Mouse (Mus musculus) heart, embryonic 16.5 days (tissue): Measurements from ENCODE around the gene Inafm1. TPM values are rescaled to one million over a fixed set of nuclear protein-coding genes. Genes with fewer than 3 reads are reported as not detected.

Source experiments
- ATAC-seq: fragments of 200-750 bp; cut with Nextera tagmentation; replicated peaks from 2 replicates; pipeline ENCODE4 v1.8.0; 2017; ENCODE audit warnings: moderate number of reproducible peaks; ENCODE audit not compliant: insufficient read depth, low FRiP score; ENCODE audit errors: extremely low read depth
- H3K27ac ChIP-seq: fragments of 300-500 bp; sonication (generic); 2 replicates; pipeline ENCODE4 v1.5.1; 2014; ENCODE audit warnings: mild to moderate bottlenecking, low read length, control low read depth, moderate library complexity
- H3K27me3 ChIP-seq: fragments of 300-500 bp; sonication (generic); 2 replicates; pipeline ENCODE4 v1.6.1; 2014; ENCODE audit warnings: low read length, mixed read lengths; ENCODE audit not compliant: control insufficient read depth, insufficient read depth
- H3K36me3 ChIP-seq: fragments of 300-500 bp; sonication (generic); 2 replicates; pipeline ENCODE4 v1.6.1; 2014; ENCODE audit not compliant: control insufficient read depth, insufficient read depth
- H3K4me1 ChIP-seq: fragments of 300-500 bp; sonication (generic); 2 replicates; pipeline ENCODE4 v1.6.1; 2014; ENCODE audit warnings: low read length, mixed read lengths; ENCODE audit not compliant: control insufficient read depth, insufficient read depth
- H3K4me2 ChIP-seq: fragments of 300-500 bp; sonication (generic); 2 replicates; pipeline ENCODE4 v1.6.1; 2014; ENCODE audit warnings: low read depth, mild to moderate bottlenecking, control low read depth, low read length
- H3K4me3 ChIP-seq: fragments of 300-500 bp; sonication (generic); 2 replicates; pipeline ENCODE4 v1.5.1; 2014; ENCODE audit warnings: mild to moderate bottlenecking, control low read depth, low read length
- H3K9ac ChIP-seq: fragments of 300-500 bp; sonication (generic); 2 replicates; pipeline ENCODE4 v1.6.1; 2014; ENCODE audit warnings: low read length, control low read depth
- H3K9me3 ChIP-seq: fragments of 300-500 bp; sonication (generic); replicated peaks from 2 replicates; pipeline ENCODE4 v1.6.1; 2016; ENCODE audit warnings: low read length; ENCODE audit not compliant: control insufficient read depth
- WGBS: fragments of 180-500 bp; shearing (Covaris S2); extraction: QIAGEN DNeasy Blood & Tissue Kit; methylation state at CpG from one replicate; pipeline ENCODE4 v1.1.7; 2014; 5-methylcytosine and 5-hydroxymethylcytosine counted together
- polyA plus RNA-seq: library from polyadenylated mRNA; unstranded; fragments of >200 nt; fragmentation: Nextera tagmentation; extraction: Ambion mirVana; gene quantifications from 2 replicates; pipeline ENCODE4 v1.2.1, GENCODE M21; 2015

Gene Inafm1
- polyA plus RNA-seq, 1 experiment from 2014 or later = 6.9 TPM

DNA sequence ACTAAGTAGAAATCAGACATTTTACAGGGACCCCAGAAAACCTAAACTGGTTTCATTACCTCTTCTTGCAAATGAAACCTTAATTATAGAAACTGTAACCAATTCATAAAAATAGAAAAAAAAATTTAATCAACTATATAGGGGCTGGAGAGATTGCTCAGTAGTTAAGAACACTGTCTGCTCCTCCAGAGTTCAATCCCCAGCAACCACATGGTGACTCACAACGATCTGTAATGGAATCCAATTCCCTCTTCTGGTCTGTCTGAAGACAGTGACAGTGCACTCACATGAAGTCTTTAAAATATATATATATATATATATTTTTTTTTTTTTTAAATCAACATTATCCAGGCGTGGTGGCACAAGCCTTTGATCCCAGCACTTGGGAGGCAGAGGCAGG lies 13.6 kb upstream of the Inafm1 start:
- H3K27ac ChIP-seq = peak overlapping the region; percentile 98
- no peak for ATAC-seq
- H3K4me3 ChIP-seq = peak overlapping the region; percentile 78
- H3K9ac ChIP-seq = peak overlapping the region; percentile 85
- H3K4me1 ChIP-seq = peaks cover 4% of the 10 kb centered on the region; the same call in 1 of the 2 replicates
- H3K27me3 ChIP-seq = no peaks in the 10 kb centered on the region
- 79% methylated on average over 2 of the region's 2 CpGs for WGBS
- peak overlapping the region; percentile 58 for H3K4me2 ChIP-seq
- H3K36me3 ChIP-seq = peaks cover 18% of the 10 kb centered on the region
- H3K9me3 ChIP-seq = no peaks in the 10 kb centered on the region

DNA sequence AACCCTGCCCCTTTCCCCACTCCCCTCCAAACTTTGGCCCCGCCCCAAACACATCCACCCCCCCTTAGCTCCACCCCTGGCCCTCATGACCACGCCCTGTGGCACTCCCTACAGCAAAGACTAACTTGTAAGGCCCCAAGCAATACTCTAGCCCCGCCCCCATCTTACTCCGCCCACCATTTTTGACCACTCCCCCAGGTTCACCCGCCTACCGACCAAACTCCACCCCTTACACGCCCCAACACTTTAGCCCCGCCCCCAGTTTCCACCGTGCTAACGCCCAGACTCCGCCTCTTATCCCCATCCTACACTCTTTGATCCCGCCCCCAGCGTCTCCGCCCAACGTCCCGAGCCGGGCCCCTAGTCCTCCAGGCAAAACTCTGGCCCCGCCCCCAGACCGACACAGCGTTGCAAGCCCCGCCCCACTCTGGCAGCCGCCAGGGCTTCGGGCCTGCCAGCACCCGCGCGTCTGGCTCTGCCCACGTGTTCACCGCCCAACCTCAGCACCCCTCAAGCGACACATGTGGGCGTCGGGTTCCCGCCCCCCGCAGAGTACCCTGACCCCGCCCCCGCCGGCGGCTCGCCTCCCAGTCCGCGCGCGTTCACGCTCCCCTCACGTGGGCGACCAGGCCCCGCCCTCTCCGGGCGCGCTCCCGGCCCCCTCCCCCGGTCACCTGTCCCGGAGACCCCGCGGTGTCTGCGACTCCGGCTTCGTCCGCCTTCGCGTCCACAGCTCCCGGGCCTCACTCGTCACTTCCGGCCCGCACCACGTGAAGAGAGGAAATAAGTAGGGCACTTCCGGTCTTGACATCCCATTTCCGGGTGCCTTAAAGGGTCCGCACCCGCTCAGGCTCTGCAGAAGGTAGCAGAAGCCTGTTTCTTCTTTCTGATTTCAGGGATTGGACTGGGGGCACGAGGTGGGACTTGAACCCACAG lies 12.9 kb upstream of the Inafm1 start, which contains the start of gene Ccdc9:
Gene Ccdc9, minus strand, starts transcription at position 770 of the 936 bp plus-strand sequence.
- H3K36me3 ChIP-seq = peaks cover 19% of the 10 kb centered on the region
- no peaks in the 10 kb centered on the region for H3K9me3 ChIP-seq
- H3K4me1 ChIP-seq = peaks cover 4% of the 10 kb centered on the region; the same call in 1 of the 2 replicates
- H3K4me2 ChIP-seq = peak within 1 kb of the TSS; percentile 58
- ATAC-seq = peak; percentile 90
- peak within 1 kb of the TSS; percentile 78 for H3K4me3 ChIP-seq
- H3K9ac ChIP-seq = peak within 1 kb of the TSS; percentile 85
- H3K27me3 ChIP-seq = no peaks in the 10 kb centered on the region
- under 1% methylated on average over 63 of the region's 70 CpGs for WGBS
- peak within 1 kb of the TSS; percentile 98 for H3K27ac ChIP-seq

- ATAC-seq = peak; percentile 25
- peak overlapping the region; percentile 58 for H3K4me2 ChIP-seq
- peaks cover 25% of the 10 kb centered on the region for H3K36me3 ChIP-seq
- H3K27me3 ChIP-seq = no peaks in the 10 kb centered on the region
- no peaks in the 10 kb centered on the region for H3K9me3 ChIP-seq
- WGBS = 5% methylated on average over 14 of the region's 14 CpGs
- H3K4me3 ChIP-seq = peak overlapping the region; percentile 78
- peak overlapping the region; percentile 98 for H3K27ac ChIP-seq
- H3K9ac ChIP-seq = 0 out of 2 replicates have a peak overlapping the region, but pooled peaks have one; percentile 23
- peaks cover 4% of the 10 kb centered on the region; the same call in 1 of the 2 replicates for H3K4me1 ChIP-seq
Observed at GRCm38 (mm10) chr7:16285450-16286025, 12.1 kb upstream of the Inafm1 start.

DNA sequence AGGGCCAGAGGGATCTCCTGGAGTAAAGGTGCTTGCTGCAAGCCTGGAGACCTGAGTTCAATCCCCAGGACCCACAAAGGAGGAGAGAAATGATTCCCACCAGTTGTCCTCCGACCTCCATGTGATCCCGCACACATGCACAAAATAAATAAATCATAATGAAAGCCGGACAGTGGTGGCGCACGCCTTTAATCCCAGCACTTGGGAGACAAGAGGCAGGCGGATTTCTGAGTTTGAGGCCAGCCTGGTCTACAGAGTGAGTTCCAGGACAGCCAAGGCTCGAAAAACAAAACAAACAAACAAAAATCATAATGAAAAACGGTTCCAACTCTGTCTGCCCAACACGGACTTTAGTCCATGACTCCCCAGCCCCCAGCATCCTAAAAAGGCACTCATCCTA lies 11.5 kb upstream of the Inafm1 start:
- Histone ChIP-seq H3K4me2 (peak overlapping the region; percentile 58), H3K9ac (no peak overlapping the region), H3K27me3 (no peaks in the 10 kb centered on the region), H3K4me1 (peaks cover 4% of the 10 kb centered on the region; the same call in 1 of the 2 replicates), H3K27ac (peak overlapping the region; percentile 98), H3K4me3 (peak overlapping the region; percentile 78), H3K9me3 (no peaks in the 10 kb centered on the region), H3K36me3 (peaks cover 28% of the 10 kb centered on the region)
- ATAC-seq = no peak
- 68% methylated on average over 9 of the region's 9 CpGs for WGBS

DNA sequence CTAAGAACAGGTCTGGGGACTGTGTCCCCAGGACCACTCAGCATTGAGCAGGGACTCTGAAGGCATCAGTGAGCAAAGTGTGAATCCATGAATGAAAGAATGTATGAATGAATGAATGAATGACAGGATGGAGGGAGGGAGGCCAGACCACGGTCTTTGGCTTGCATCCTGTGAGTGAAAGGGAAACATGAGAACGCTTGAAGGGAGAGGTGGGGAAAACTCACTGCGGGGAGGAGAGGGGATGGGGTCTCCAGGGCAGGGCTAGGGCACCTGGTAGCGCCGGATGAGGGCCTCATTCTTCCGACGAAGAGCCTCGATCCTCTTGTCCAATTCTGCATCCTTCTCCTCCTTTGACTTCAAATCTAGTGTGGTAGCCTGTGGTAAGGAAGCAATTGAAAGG lies 10.6 kb upstream of the Inafm1 start:
- Histone ChIP-seq H3K4me1 (peaks cover 4% of the 10 kb centered on the region; the same call in 1 of the 2 replicates), H3K4me3 (no peak overlapping the region), H3K36me3 (peaks cover 28% of the 10 kb centered on the region), H3K27me3 (no peaks in the 10 kb centered on the region), H3K9me3 (no peaks in the 10 kb centered on the region), H3K27ac (no peak overlapping the region), H3K9ac (no peak overlapping the region), H3K4me2 (no peak overlapping the region)
- 90% methylated on average over 8 of the region's 8 CpGs for WGBS
- ATAC-seq = no peak

GRCm38 (mm10) chr7:16282334-16282733 lies 8.9 kb upstream of the Inafm1 start:
- no peak for ATAC-seq
- H3K36me3 ChIP-seq = peaks cover 38% of the 10 kb centered on the region
- no peak overlapping the region for H3K4me2 ChIP-seq
- no peaks in the 10 kb centered on the region for H3K27me3 ChIP-seq
- peaks cover 4% of the 10 kb centered on the region; the same call in 1 of the 2 replicates for H3K4me1 ChIP-seq
- 84% methylated on average over 13 of the region's 13 CpGs for WGBS
- H3K9ac ChIP-seq = no peak overlapping the region
- H3K4me3 ChIP-seq = no peak overlapping the region
- no peaks in the 10 kb centered on the region for H3K9me3 ChIP-seq
- no peak overlapping the region for H3K27ac ChIP-seq

- WGBS = 89% methylated on average over 11 of the region's 11 CpGs
- Histone ChIP-seq H3K9me3 (no peaks in the 10 kb centered on the region), H3K9ac (no peak overlapping the region), H3K4me2 (no peak overlapping the region), H3K27me3 (no peaks in the 10 kb centered on the region), H3K36me3 (peaks cover 54% of the 10 kb centered on the region), H3K27ac (no peak overlapping the region), H3K4me1 (peaks cover 3% of the 10 kb centered on the region; the same call in 1 of the 2 replicates), H3K4me3 (no peak overlapping the region)
- no peak for ATAC-seq
Observed at GRCm38 (mm10) chr7:16280721-16281120, 7.3 kb upstream of the Inafm1 start.

DNA sequence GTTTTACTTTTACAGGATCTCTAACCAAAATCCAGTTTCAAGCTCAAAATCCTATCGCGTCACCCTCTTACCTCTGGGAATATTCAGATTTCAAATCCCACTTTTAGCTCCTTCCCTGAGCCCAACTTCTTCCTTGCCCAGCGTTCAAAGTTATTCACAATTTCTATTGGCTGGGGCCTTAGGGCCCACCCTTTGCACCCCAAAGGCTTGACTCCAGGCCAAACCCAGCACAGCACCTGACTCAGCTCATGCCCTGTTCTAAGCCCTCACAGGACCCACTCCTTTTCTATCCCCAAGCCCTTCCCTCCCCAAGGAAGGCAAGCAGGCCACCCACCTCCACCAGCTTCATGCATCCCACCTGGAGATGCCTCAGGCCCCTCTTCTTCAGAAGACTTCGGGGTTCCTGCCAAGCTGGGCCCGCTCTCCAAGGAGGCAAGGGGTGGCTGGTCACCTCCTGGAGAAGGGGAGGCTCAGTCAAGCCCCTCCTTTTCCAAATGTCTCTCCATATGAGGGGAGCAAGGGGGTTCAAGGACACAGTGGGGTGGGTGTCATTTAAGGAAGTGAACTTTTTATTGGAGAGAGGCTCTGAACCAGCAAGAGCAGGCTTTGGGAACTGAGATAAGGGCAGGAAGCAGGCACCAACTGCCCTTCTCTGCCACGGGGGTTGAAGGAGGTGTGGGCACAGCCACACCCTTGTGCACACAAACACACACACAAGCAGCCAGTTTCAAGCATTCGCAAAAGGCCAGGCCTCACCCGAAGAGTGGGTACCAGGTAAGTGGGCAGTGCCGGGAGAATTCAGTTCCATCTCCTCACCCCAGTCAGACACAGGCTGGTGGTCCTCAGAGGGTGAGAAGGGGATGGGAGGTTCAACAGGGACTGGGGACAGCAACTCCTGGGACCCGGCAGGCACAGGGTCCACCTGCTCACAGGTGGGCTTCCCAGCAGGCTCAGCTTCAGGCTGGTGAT lies 1.8 kb upstream of the Inafm1 start:
- no peak overlapping the region for H3K27ac ChIP-seq
- H3K4me1 ChIP-seq = peaks cover 20% of the 10 kb centered on the region
- H3K4me3 ChIP-seq = no peak overlapping the region
- ATAC-seq = no peak
- 81% methylated on average over 10 of the region's 10 CpGs for WGBS
- peaks cover 31% of the 10 kb centered on the region for H3K36me3 ChIP-seq
- H3K9ac ChIP-seq = no peak overlapping the region
- no peaks in the 10 kb centered on the region for H3K9me3 ChIP-seq
- no peak overlapping the region for H3K4me2 ChIP-seq
- no peaks in the 10 kb centered on the region for H3K27me3 ChIP-seq
